Mouse (Mus musculus): Measurements from ENCODE around the gene Slc12a9. TPM values are rescaled to one million over a fixed set of nuclear protein-coding genes. Genes with fewer than 3 reads are reported as not detected.

The Slc12a9 gene
- polyA plus RNA-seq, 1 experiment = 14.4 TPM

GRCm38 (mm10) chr5:137350205-137351057 lies 17.0 kb upstream of the Slc12a9 start:
- TF ChIP-seq POLR2A (IDR thresholded peaks at IDR 0.05; ENCODE audit: borderline replicate concordance, control insufficient read depth, low read depth, low read length) (no peak), CTCF (IDR thresholded peaks at IDR 0.05; ENCODE audit: control insufficient read depth, insufficient read depth, low read length) (no peak)
- Histone ChIP-seq H3K4me1 (ENCODE audit: control insufficient read depth, insufficient read depth, low read length) (no peaks in the 10 kb centered on the region; the same call in 1 of the 2 replicates), H3K4me3 (replicated peaks; ENCODE audit: control insufficient read depth, low read depth, low read length) (no peak overlapping the region), H3K27ac (ENCODE audit: control insufficient read depth, insufficient read depth, low read depth, low read length, poor library complexity) (no peak overlapping the region; the same call in 1 of the 2 replicates)
- WGBS = 4% methylated on average over 55 of the region's 55 CpGs

GRCm38 (mm10) chr5:137349384-137350204 lies 16.2 kb upstream of the Slc12a9 start, which contains the start of gene Ephb4:
Gene Ephb4 (plus strand): TSS chr5:137350109.
- no peak within 1 kb of the TSS; the same call in 1 of the 2 replicates for H3K27ac ChIP-seq (ENCODE audit: control insufficient read depth, insufficient read depth, low read depth, low read length, poor library complexity)
- H3K4me1 ChIP-seq (ENCODE audit: control insufficient read depth, insufficient read depth, low read length) = no peaks in the 10 kb centered on the region; the same call in 1 of the 2 replicates
- WGBS = 2% methylated on average over 32 of the region's 32 CpGs
- H3K4me3 ChIP-seq (replicated peaks; ENCODE audit: control insufficient read depth, low read depth, low read length) = no peak within 1 kb of the TSS
- TF ChIP-seq POLR2A (IDR thresholded peaks at IDR 0.05; ENCODE audit: borderline replicate concordance, control insufficient read depth, low read depth, low read length) (no peak), CTCF (IDR thresholded peaks at IDR 0.05; ENCODE audit: control insufficient read depth, insufficient read depth, low read length) (no peak)

GRCm38 (mm10) chr5:137348482-137349383 lies 15.3 kb upstream of the Slc12a9 start:
- WGBS = 4% methylated on average over 33 of the region's 33 CpGs
- Histone ChIP-seq H3K4me3 (replicated peaks; ENCODE audit: control insufficient read depth, low read depth, low read length) (no peak overlapping the region), H3K27ac (ENCODE audit: control insufficient read depth, insufficient read depth, low read depth, low read length, poor library complexity) (no peak overlapping the region), H3K4me1 (ENCODE audit: control insufficient read depth, insufficient read depth, low read length) (no peaks in the 10 kb centered on the region; the same call in 1 of the 2 replicates)
- no peak for TF ChIP-seq CTCF (IDR thresholded peaks at IDR 0.05; ENCODE audit: control insufficient read depth, insufficient read depth, low read length)
- TF ChIP-seq POLR2A (IDR thresholded peaks at IDR 0.05; ENCODE audit: borderline replicate concordance, control insufficient read depth, low read depth, low read length) = no peak

- no peak overlapping the region for H3K27ac ChIP-seq (ENCODE audit: control insufficient read depth, insufficient read depth, low read depth, low read length, poor library complexity)
- WGBS = 66% methylated on average over 7 of the region's 7 CpGs
- H3K4me1 ChIP-seq (ENCODE audit: control insufficient read depth, insufficient read depth, low read length) = no peaks in the 10 kb centered on the region; the same call in 1 of the 2 replicates
- no peak for TF ChIP-seq CTCF (IDR thresholded peaks at IDR 0.05; ENCODE audit: control insufficient read depth, insufficient read depth, low read length)
- no peak for TF ChIP-seq POLR2A (IDR thresholded peaks at IDR 0.05; ENCODE audit: borderline replicate concordance, control insufficient read depth, low read depth, low read length)
- no peak overlapping the region for H3K4me3 ChIP-seq (replicated peaks; ENCODE audit: control insufficient read depth, low read depth, low read length)
Measured at GRCm38 (mm10) chr5:137347856-137348255, 14.5 kb upstream of the Slc12a9 start.

- 76% methylated on average over 4 of the region's 4 CpGs for WGBS
- Histone ChIP-seq H3K4me1 (ENCODE audit: control insufficient read depth, insufficient read depth, low read length) (no peaks in the 10 kb centered on the region; the same call in 1 of the 2 replicates), H3K27ac (ENCODE audit: control insufficient read depth, insufficient read depth, low read depth, low read length, poor library complexity) (no peak overlapping the region), H3K4me3 (replicated peaks; ENCODE audit: control insufficient read depth, low read depth, low read length) (no peak overlapping the region)
- TF ChIP-seq POLR2A (IDR thresholded peaks at IDR 0.05; ENCODE audit: borderline replicate concordance, control insufficient read depth, low read depth, low read length) (no peak), CTCF (IDR thresholded peaks at IDR 0.05; ENCODE audit: control insufficient read depth, insufficient read depth, low read length) (no peak)
Measured at GRCm38 (mm10) chr5:137346983-137347382, 13.6 kb upstream of the Slc12a9 start.

- Histone ChIP-seq H3K4me1 (ENCODE audit: control insufficient read depth, insufficient read depth, low read length) (no peaks in the 10 kb centered on the region; the same call in 1 of the 2 replicates), H3K4me3 (replicated peaks; ENCODE audit: control insufficient read depth, low read depth, low read length) (no peak overlapping the region), H3K27ac (ENCODE audit: control insufficient read depth, insufficient read depth, low read depth, low read length, poor library complexity) (no peak overlapping the region)
- no peak for TF ChIP-seq CTCF (IDR thresholded peaks at IDR 0.05; ENCODE audit: control insufficient read depth, insufficient read depth, low read length)
- no peak for TF ChIP-seq POLR2A (IDR thresholded peaks at IDR 0.05; ENCODE audit: borderline replicate concordance, control insufficient read depth, low read depth, low read length)
- WGBS = 79% methylated on average over 1 of the region's 1 CpGs
Measured at GRCm38 (mm10) chr5:137346388-137346787, 13.0 kb upstream of the Slc12a9 start.

GRCm38 (mm10) chr5:137345821-137346220 lies 12.4 kb upstream of the Slc12a9 start:
- TF ChIP-seq CTCF (IDR thresholded peaks at IDR 0.05; ENCODE audit: control insufficient read depth, insufficient read depth, low read length) = no peak
- no peak for TF ChIP-seq POLR2A (IDR thresholded peaks at IDR 0.05; ENCODE audit: borderline replicate concordance, control insufficient read depth, low read depth, low read length)
- 16% methylated on average over 9 of the region's 9 CpGs for WGBS
- H3K27ac ChIP-seq (ENCODE audit: control insufficient read depth, insufficient read depth, low read depth, low read length, poor library complexity) = no peak overlapping the region
- no peaks in the 10 kb centered on the region; the same call in 1 of the 2 replicates for H3K4me1 ChIP-seq (ENCODE audit: control insufficient read depth, insufficient read depth, low read length)
- H3K4me3 ChIP-seq (replicated peaks; ENCODE audit: control insufficient read depth, low read depth, low read length) = no peak overlapping the region
